Mouse (Mus musculus) left cerebral cortex, postnatal 4 days (tissue): ENCODE results near the gene Gm20388. TPM values are rescaled to one million over a fixed set of nuclear protein-coding genes. Genes with fewer than 3 reads are reported as not detected.

Experiments used
- DNase-seq: peaks from one replicate; pipeline ENCODE4 v3.0.0-alpha.2; 2022
- intact Hi-C: fragments of 180-260 bp; cut with DNase I; formaldehyde crosslinking; loops from one replicate; pipeline ENCODE4 v1.15.1; 2025
- total RNA-seq, 2 experiments: library from RNA; stranded (reverse); gene quantifications; 2 replicates each; pipeline ENCODE4 v1.2.3; 2021

Gene Gm20388
- total RNA-seq, 2 experiments from 2014 or later, result 6.5 to 12.8 TPM

DNA sequence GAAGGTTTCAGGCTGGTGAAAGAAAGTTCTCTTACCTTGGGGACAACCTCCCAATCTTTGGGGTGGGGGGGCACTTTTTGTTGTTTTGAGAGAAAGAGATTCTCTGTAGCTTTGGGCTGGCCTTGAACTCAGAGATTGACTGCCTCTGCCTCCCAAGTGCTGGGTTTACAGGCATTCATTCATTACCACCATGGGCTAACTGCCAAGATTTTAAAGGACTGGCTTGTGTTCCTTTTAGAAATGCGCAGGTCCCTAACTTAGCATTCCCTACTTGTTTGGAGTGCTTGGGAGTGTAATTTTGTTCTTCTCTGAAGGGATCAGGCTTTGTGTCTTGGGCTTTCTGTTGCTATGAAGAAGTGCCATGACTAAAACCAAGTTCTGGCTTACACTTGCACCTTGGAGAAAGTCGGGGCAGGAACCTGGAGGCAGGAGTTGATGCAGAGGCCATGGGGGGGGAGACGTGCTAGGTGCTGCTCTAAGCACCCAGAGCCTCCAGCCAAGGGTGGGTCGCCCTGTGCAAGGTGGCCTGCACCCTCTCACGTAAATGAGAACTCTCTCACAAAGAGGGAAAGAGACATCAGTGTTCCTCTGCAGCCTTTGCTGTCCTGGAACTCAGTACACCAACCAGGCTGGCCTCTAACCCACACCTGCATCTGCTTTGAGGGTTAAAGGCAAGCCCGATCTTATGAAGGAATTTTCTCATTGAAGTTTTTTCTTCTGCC, 3193.6 kb downstream of the Gm20388 start:
- no peak for DNase-seq
- intact Hi-C loops, result no loop called here

- DNase-seq, result no peak
- intact Hi-C loops, result loop anchor here (5.0 kb wide), 1 partner anchor 97 kb away; no protein-coding TSS in a partner anchor
Measured at GRCm38 (mm10) chr8:123105553-123106326, 3195.1 kb downstream of the Gm20388 start.

DNA sequence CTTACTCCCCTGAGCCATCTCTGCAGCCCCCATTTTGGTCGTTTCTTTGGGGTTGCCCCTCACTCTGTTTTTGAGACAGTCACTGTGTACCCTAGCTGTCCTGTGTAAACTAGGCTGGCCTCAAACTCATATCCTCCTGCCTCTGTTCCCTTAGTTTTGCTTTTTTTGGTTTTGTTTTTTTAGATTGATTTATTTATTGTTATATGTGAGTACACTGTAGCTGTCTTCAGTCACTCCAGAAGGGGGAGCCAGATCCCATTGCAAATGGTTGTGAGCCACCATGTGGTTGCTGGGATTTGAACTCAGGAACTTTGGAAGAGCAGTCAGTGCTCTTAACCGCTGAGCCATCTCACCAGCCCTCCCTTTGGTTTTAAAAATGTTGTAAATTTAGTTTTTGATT, 3195.9 kb downstream of the Gm20388 start:
- no peak for DNase-seq
- intact Hi-C loops, result loop anchor here (5.0 kb wide), 1 partner anchor 96 kb away; no protein-coding TSS in a partner anchor

DNA sequence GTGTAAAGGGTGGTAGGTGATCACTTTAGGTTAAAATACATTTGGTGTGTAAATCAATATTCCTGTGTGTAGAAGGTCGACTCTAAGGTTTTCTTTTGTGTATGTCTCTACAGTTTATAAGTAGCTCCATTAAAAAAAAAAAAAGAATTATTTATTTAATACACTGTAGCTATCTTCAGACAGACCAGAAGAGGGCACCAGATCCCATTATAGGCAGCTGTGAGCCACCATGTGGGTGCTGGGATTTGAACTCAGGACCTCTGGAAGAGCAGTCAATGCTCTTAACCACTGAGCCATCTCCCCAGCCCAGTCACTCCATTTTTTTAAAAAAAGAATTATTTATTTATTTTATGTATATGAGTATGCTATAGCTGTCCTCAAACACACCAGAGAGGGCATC, 3197.4 kb downstream of the Gm20388 start:
- DNase-seq, result no peak
- intact Hi-C loops, result loop anchor here (5.0 kb wide), 1 partner anchor 94 kb away; no protein-coding TSS in a partner anchor

GRCm38 (mm10) chr8:123108953-123109352, 3198.3 kb downstream of the Gm20388 start:
- no peak for DNase-seq
- intact Hi-C loops, result loop anchor here (5.0 kb wide), 1 partner anchor 93 kb away; no protein-coding TSS in a partner anchor

- intact Hi-C loops, result no loop called here
- DNase-seq, result peak; percentile 59
Measured at GRCm38 (mm10) chr8:123110649-123111048, 3200.0 kb downstream of the Gm20388 start.

GRCm38 (mm10) chr8:123112892-123113291, 3202.3 kb downstream of the Gm20388 start:
- intact Hi-C loops, result no loop called here
- no peak for DNase-seq

DNA sequence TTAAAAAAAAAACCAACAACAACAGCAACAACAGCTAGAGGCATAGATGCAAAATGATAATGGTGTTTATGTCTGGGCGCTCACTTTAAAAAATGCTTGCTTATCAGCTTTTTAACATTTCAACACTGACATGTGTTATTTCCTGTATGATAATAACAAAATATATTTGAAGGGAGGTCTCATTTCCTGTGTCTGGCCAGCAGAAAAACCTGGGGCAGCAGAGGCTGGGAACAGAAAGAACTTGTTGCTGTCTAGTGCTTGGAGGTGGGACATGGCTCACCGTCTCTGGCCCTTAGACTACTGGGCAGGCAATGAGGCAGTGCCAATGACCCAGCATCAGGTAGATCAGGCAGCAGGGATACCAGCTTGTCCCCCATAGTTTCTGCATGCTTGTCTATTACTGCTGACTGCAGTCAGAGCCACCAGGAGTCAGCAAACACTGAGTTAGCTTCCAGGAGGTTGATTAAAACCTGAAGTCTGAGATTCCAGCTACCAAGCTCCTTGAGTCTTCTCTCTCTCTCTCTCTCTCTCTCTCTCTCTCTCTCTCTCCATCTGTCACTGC, 3203.3 kb downstream of the Gm20388 start:
- no peak for DNase-seq
- intact Hi-C loops, result no loop called here

GRCm38 (mm10) chr8:123114644-123115043, 3204.0 kb downstream of the Gm20388 start:
- no peak for DNase-seq
- intact Hi-C loops, result no loop called here

GRCm38 (mm10) chr8:123117127-123117731, 3206.6 kb downstream of the Gm20388 start, which contains the start of gene Cpne7:
Gene Cpne7 (plus strand): TSS chr8:123117374.
- intact Hi-C loops, result no loop called here
- no peak for DNase-seq

DNA sequence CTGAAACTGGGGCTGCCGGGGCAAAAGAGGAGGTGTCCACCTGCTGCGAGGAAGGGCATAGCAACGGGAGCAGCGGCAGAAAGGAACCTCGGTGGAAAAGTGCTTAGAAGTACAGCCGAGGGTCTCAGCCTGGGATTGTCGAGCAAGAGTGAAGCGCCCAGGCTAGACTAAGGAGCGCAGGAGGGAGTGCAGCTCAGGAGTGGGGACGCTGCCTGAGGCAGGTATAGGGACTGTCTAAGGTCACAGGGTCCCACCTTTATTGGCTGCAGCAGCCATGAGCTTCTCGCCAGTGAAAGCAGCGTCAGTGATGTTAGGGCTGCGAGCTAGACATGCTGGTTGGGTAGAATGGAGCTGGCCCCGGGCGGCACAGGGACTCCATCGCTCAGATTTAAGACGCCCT, 3207.1 kb downstream of the Gm20388 start:
- DNase-seq, result no peak
- intact Hi-C loops, result no loop called here

- no peak for DNase-seq
- intact Hi-C loops, result no loop called here
Measured at GRCm38 (mm10) chr8:123122059-123122458, 3211.4 kb downstream of the Gm20388 start.

GRCm38 (mm10) chr8:123122670-123123069, 3212.0 kb downstream of the Gm20388 start:
- DNase-seq, result no peak
- intact Hi-C loops, result no loop called here

DNA sequence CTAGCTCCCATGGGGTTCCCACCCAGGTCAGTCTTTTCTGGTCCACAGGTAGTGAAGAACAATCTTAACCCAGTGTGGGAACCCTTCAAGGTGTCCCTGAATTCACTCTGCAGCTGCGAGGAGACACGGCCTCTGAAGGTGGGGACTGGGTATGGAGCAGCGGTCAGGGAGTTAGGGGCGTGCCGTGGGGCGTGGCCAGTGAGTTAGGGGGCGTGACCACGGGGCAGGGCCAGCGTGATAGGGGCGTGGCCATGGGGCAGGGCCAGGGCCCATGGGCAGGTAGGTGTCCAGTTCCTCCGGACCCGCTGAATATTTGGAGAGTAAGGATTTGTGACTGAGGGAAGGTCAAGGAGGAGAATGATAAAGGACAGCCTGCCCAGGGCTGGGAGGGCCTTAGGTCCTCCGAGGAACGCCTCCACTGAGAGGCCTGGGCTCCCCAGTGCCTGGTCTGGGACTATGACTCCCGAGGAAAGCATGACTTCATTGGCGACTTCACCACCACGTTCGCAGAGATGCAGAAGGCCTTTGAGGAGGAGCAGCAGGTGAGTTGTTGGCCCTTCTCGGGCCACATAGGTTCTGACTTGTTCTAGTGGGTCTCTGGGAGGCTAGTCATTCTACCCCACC, 3215.7 kb downstream of the Gm20388 start:
- no peak for DNase-seq
- intact Hi-C loops, result no loop called here

- no peak for DNase-seq
- intact Hi-C loops, result no loop called here
Measured at GRCm38 (mm10) chr8:123131041-123131440, 3220.4 kb downstream of the Gm20388 start.

GRCm38 (mm10) chr8:123132953-123133352, 3222.3 kb downstream of the Gm20388 start:
- DNase-seq, result no peak

DNA sequence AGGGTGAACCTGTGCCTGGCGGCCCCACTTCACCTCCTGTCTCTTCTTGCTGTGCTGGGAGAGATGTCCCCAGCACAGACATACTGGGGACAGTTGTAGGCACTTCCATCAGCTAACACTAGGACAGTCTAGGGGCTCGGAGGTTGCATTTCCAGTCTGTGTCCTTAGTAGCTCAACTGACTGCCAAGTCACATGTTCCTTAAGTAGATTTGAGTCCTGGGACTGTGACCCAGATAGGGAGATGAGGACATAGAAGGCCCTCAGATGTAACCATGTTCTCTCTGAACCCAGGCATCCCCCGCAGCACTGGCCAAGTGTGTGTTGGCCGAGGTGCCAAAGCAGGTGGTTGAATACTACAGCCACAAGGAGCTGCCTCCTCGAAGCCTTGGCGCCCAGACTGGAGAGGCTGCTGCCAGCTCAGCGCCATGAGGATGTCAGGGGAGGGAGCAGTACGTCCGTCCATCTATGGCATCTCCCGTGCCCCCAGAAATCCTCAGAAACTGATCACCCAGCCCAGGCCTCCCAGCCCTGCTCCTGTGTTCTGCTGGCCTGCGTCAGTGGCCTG, 3223.6 kb downstream of the Gm20388 start:
- no peak for DNase-seq
- intact Hi-C loops, result no loop called here

More at GRCm38 (mm10) chr8:123132953-123133352, 3222.3 kb downstream of the Gm20388 start:
- intact Hi-C loops, result no loop called here

DNA sequence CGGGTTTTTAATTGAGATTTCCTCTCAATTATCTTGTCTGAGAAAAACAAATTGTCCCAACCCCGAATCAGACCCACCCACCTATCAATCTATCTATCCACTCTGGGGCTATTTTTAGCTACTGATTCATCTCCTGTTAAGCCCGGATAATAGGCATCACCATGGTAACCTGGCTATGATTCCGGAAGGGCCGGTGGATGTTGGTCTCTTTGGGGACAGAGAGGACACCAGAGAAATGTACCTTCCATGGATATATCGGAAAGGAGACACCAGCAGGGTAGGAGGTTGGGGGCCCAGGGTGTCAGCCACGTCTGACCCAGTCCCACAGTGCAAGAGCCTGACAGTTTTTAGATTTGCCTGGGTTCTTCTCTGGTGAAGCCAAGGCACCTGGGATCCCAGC, 3224.8 kb downstream of the Gm20388 start:
- intact Hi-C loops, result no loop called here
- no peak for DNase-seq

DNA sequence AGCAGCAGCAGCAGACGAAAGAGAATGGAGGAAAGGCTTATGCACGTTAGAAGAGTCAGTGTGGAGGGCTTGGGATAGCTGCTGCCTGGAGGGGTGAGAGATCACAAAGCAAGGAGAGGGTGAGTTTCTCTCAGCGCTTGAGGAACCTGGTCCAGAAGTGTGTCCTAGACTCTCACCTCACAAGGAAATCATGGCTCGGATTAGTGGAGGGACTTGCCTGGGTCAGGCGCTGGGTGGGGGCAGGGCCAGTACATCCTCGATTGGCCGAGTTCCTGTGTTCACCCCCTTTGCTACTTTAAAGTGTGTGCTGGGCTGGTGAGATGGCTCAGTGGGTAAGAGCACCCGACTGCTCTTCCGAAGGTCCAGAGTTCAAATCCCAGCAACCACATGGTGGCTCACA, 3225.2 kb downstream of the Gm20388 start:
- intact Hi-C loops, result no loop called here
- DNase-seq, result no peak

DNA sequence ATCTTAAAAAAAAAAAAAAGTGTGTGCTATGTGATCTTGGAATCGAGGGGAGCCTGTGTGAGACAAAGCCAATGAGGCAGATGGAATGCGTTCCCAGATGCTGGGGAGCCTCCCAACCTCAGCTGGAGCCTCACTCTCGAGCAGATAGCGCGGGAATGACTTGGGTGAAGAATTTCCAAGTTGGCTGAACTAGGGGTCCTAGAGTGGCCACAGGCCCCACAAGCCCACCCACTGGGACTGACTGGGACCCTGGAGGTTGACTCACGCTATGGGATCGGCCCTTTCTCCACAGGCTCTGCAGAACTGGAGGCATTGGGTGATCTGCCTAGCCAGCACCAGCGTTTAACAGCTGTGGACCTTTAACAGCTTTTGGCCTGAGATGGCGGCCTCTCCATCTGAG, 3225.6 kb downstream of the Gm20388 start:
- no peak for DNase-seq
- intact Hi-C loops, result no loop called here
